Mouse (Mus musculus) intestine, embryonic 14.5 days (tissue): ENCODE measurements at regions not wholly inside any gene's neighbourhood (a gene's known extent, or its start where the extent isn't known, plus 50 kb on each side); places are given as distances from the start of the nearest gene placed in this dataset.
"Not testable (repeated sequence)": the region's sequence is repeated elsewhere in the genome, so short reads cannot be mapped to it uniquely, and the experiment has no call there.

Experiments used
- ATAC-seq: fragments of 200-750 bp; cut with Nextera tagmentation; replicated peaks from 2 replicates; pipeline ENCODE4 v1.8.0; 2017; ENCODE audit warnings: low read depth, moderate number of reproducible peaks, moderate TSS enrichment, moderate library complexity; ENCODE audit not compliant: low FRiP score, low TSS enrichment
- DNase-seq: peaks from one replicate; pipeline ENCODE4 v3.0.0-alpha.2; 2018; ENCODE audit warnings: low spot score
- H3K27ac ChIP-seq: fragments of 300-500 bp; sonication (generic); 2 replicates; pipeline ENCODE4 v1.5.1; 2014; ENCODE audit warnings: low read depth, mild to moderate bottlenecking, control low read depth
- H3K27me3 ChIP-seq: fragments of 300-500 bp; sonication (generic); replicated peaks from 2 replicates; pipeline ENCODE4 v1.6.1; 2014; ENCODE audit warnings: low read length, control low read depth; ENCODE audit not compliant: control insufficient read depth, insufficient read depth
- H3K36me3 ChIP-seq: fragments of 300-500 bp; sonication (generic); 2 replicates; pipeline ENCODE4 v1.6.1; 2014; ENCODE audit warnings: low read length, control low read depth; ENCODE audit not compliant: control insufficient read depth, insufficient read depth
- H3K4me1 ChIP-seq: fragments of 300-500 bp; sonication (generic); replicated peaks from 2 replicates; pipeline ENCODE4 v1.6.1; 2014; ENCODE audit warnings: low read length, control low read depth, mixed read lengths; ENCODE audit not compliant: control insufficient read depth, insufficient read depth
- H3K4me2 ChIP-seq: fragments of 300-500 bp; sonication (generic); 2 replicates; pipeline ENCODE4 v1.6.1; 2014; ENCODE audit warnings: low read length
- H3K4me3 ChIP-seq: fragments of 300-500 bp; sonication (generic); 2 replicates; pipeline ENCODE4 v1.5.1; 2014; ENCODE audit warnings: low read depth, low read length, control low read depth, mixed read lengths
- H3K9ac ChIP-seq: fragments of 300-500 bp; sonication (generic); 2 replicates; pipeline ENCODE4 v1.6.1; 2014; ENCODE audit warnings: mild to moderate bottlenecking, low read length
- H3K9me3 ChIP-seq: fragments of 300-500 bp; sonication (generic); 2 replicates; pipeline ENCODE4 v1.6.1; 2016; ENCODE audit warnings: low read length, control low read depth; ENCODE audit not compliant: control insufficient read depth
- WGBS: fragments of 180-500 bp; shearing (Covaris S2); extraction: QIAGEN DNeasy Blood & Tissue Kit; methylation state at CpG from one replicate; pipeline ENCODE4 v1.1.7; 2014; 5-methylcytosine and 5-hydroxymethylcytosine counted together

- 44% methylated on average over 6 of the region's 6 CpGs for WGBS
- no peak overlapping the region for H3K27ac ChIP-seq
- H3K27me3 ChIP-seq: no peaks in the 10 kb centered on the region
- peak overlapping the region; percentile 9; the same call in 1 of the 2 replicates for H3K4me2 ChIP-seq
- no peak for DNase-seq
- no peaks in the 10 kb centered on the region for H3K4me1 ChIP-seq
- no peak overlapping the region for H3K9ac ChIP-seq
- no peaks in the 10 kb centered on the region for H3K9me3 ChIP-seq
- no peak for ATAC-seq
- no peak overlapping the region for H3K4me3 ChIP-seq
- H3K36me3 ChIP-seq: no peaks in the 10 kb centered on the region
Observed at GRCm38 (mm10) chr3:33350986-33351385, 207.9 kb upstream of the Pex5l start.

- no peak for ATAC-seq
- H3K9ac ChIP-seq: no peak overlapping the region
- 95% methylated on average over 3 of the region's 3 CpGs for WGBS
- no peaks in the 10 kb centered on the region for H3K36me3 ChIP-seq
- no peaks in the 10 kb centered on the region for H3K27me3 ChIP-seq
- H3K9me3 ChIP-seq: no peaks in the 10 kb centered on the region
- no peak overlapping the region for H3K4me2 ChIP-seq
- H3K4me1 ChIP-seq: no peaks in the 10 kb centered on the region
- no peak for DNase-seq
- H3K27ac ChIP-seq: no peak overlapping the region
- no peak overlapping the region for H3K4me3 ChIP-seq
Observed at GRCm38 (mm10) chr3:33334056-33334455, 191.0 kb upstream of the Pex5l start.

GRCm38 (mm10) chr3:33317691-33318090 is 174.6 kb upstream of the Pex5l start:
- not testable (repeated sequence) for H3K36me3 ChIP-seq, H3K27me3 ChIP-seq, DNase-seq, H3K4me3 ChIP-seq, H3K27ac ChIP-seq, ATAC-seq, H3K9ac ChIP-seq, H3K4me2 ChIP-seq, H3K9me3 ChIP-seq, H3K4me1 ChIP-seq
- 79% methylated on average over 1 of the region's 1 CpGs for WGBS

- H3K27me3 ChIP-seq: no peaks in the 10 kb centered on the region
- no peaks in the 10 kb centered on the region for H3K36me3 ChIP-seq
- H3K4me2 ChIP-seq: no peak overlapping the region
- no peak for DNase-seq
- no peak for ATAC-seq
- H3K27ac ChIP-seq: no peak overlapping the region
- no peaks in the 10 kb centered on the region for H3K9me3 ChIP-seq
- no peak overlapping the region for H3K4me3 ChIP-seq
- H3K4me1 ChIP-seq: no peaks in the 10 kb centered on the region
- WGBS: 84% methylated on average over 3 of the region's 3 CpGs
- H3K9ac ChIP-seq: no peak overlapping the region
Observed at GRCm38 (mm10) chr3:33312230-33312825, 169.3 kb upstream of the Pex5l start.

- DNase-seq (peak; percentile 53), ATAC-seq (no peak)
- no peaks in the 10 kb centered on the region for H3K9me3 ChIP-seq
- H3K9ac ChIP-seq: no peak overlapping the region
- H3K36me3 ChIP-seq: no peaks in the 10 kb centered on the region
- 47% methylated on average over 2 of the region's 2 CpGs for WGBS
- H3K27me3 ChIP-seq: no peaks in the 10 kb centered on the region
- H3K27ac ChIP-seq: no peak overlapping the region
- no peak overlapping the region for H3K4me2 ChIP-seq
- no peaks in the 10 kb centered on the region for H3K4me1 ChIP-seq
- no peak overlapping the region for H3K4me3 ChIP-seq
Observed at GRCm38 (mm10) chr3:33308212-33308611, 165.2 kb upstream of the Pex5l start.

GRCm38 (mm10) chr3:33306169-33306568 is 163.1 kb upstream of the Pex5l start:
- Histone ChIP-seq H3K4me1 (no peaks in the 10 kb centered on the region), H3K4me3 (no peak overlapping the region), H3K27ac (no peak overlapping the region), H3K36me3 (no peaks in the 10 kb centered on the region), H3K27me3 (no peaks in the 10 kb centered on the region), H3K4me2 (no peak overlapping the region), H3K9me3 (no peaks in the 10 kb centered on the region), H3K9ac (no peak overlapping the region)
- DNase-seq (no peak), ATAC-seq (no peak)

GRCm38 (mm10) chr3:33305756-33306155 is 162.7 kb upstream of the Pex5l start:
- no peaks in the 10 kb centered on the region for H3K27me3 ChIP-seq
- no peak for ATAC-seq
- H3K9me3 ChIP-seq: no peaks in the 10 kb centered on the region
- WGBS: 74% methylated on average over 2 of the region's 2 CpGs
- H3K4me3 ChIP-seq: no peak overlapping the region
- no peak overlapping the region for H3K9ac ChIP-seq
- no peaks in the 10 kb centered on the region for H3K4me1 ChIP-seq
- no peak overlapping the region for H3K27ac ChIP-seq
- DNase-seq: no peak
- no peaks in the 10 kb centered on the region for H3K36me3 ChIP-seq
- no peak overlapping the region for H3K4me2 ChIP-seq

- no peak overlapping the region for H3K9ac ChIP-seq
- no peaks in the 10 kb centered on the region for H3K9me3 ChIP-seq
- no peak overlapping the region for H3K4me3 ChIP-seq
- H3K27me3 ChIP-seq: no peaks in the 10 kb centered on the region
- no peaks in the 10 kb centered on the region for H3K36me3 ChIP-seq
- H3K4me1 ChIP-seq: no peaks in the 10 kb centered on the region
- no peak for ATAC-seq
- no peak for DNase-seq
- no peak overlapping the region for H3K4me2 ChIP-seq
- 70% methylated on average over 2 of the region's 2 CpGs for WGBS
- H3K27ac ChIP-seq: no peak overlapping the region
Observed at GRCm38 (mm10) chr3:33262797-33263196, 119.8 kb upstream of the Pex5l start.

- Histone ChIP-seq H3K4me1 (no peaks in the 10 kb centered on the region), H3K4me2 (no peak overlapping the region), H3K9me3 (no peaks in the 10 kb centered on the region), H3K9ac (no peak overlapping the region), H3K27me3 (no peaks in the 10 kb centered on the region), H3K27ac (no peak overlapping the region), H3K36me3 (no peaks in the 10 kb centered on the region), H3K4me3 (no peak overlapping the region)
- no peak for DNase-seq
- ATAC-seq: no peak
- WGBS: 31% methylated on average over 2 of the region's 2 CpGs
Observed at GRCm38 (mm10) chr3:33219271-33220065, 76.4 kb upstream of the Pex5l start.
